Mouse (Mus musculus) cortical plate, adult 2 months (tissue): ENCODE measurements around the gene Dchs1. TPM values are rescaled to one million over a fixed set of nuclear protein-coding genes. Genes with fewer than 3 reads are reported as not detected.
"Not testable (repeated sequence)": the region's sequence is repeated elsewhere in the genome, so short reads cannot be mapped to it uniquely, and the experiment has no call there.

Experiments used
- H3K27ac ChIP-seq: fragments of 200-500 bp; 2 replicates; pipeline ENCODE4 v1.5.1; 2012; ENCODE audit warnings: low read length, control low read depth, inconsistent platforms; ENCODE audit not compliant: insufficient read depth
- H3K4me1 ChIP-seq: fragments of 200-500 bp; 2 replicates; pipeline ENCODE4 v1.6.1; 2011; ENCODE audit warnings: low read length; ENCODE audit not compliant: control insufficient read depth, insufficient read depth
- H3K4me3 ChIP-seq: fragments of 200-500 bp; 2 replicates; pipeline ENCODE4 v1.5.1; 2011; ENCODE audit warnings: mild to moderate bottlenecking, low read length, control low read depth; ENCODE audit not compliant: insufficient read depth
- CTCF ChIP-seq: fragments of 200-500 bp; IDR thresholded peaks from 2 replicates; pipeline ENCODE4 v1.5.1; 2011; ENCODE audit warnings: mild to moderate bottlenecking, control low read depth, low read length; ENCODE audit not compliant: insufficient read depth; ENCODE audit errors: extremely low read depth
- POLR2A ChIP-seq: fragments of 200-500 bp; IDR thresholded peaks from 2 replicates; pipeline ENCODE4 v1.6.1; 2011; ENCODE audit warnings: mild to moderate bottlenecking, low read length, control low read depth; ENCODE audit not compliant: insufficient read depth; ENCODE audit errors: extremely low read depth
- polyA plus RNA-seq: library from polyadenylated mRNA; depleted of rRNA; stranded (reverse); fragments of >200 nt; gene quantifications from 2 replicates; pipeline ENCODE4 v1.2.3, GENCODE M21; 2012

The Dchs1 gene
- polyA plus RNA-seq, 1 experiment, result 4.2 TPM

- Histone ChIP-seq H3K4me3 (no peak overlapping the region), H3K4me1 (peaks cover 3% of the 10 kb centered on the region; the same call in 1 of the 2 replicates), H3K27ac (no peak overlapping the region)
- TF ChIP-seq POLR2A (no peak), CTCF (no peak)
Observed at GRCm38 (mm10) chr7:105747776-105748175, 39.7 kb downstream of the Dchs1 start.

- Histone ChIP-seq H3K27ac (0 out of 2 replicates have a peak within 1 kb of the TSS, but pooled peaks have one; percentile 17), H3K4me3 (peak within 1 kb of the TSS; percentile 84), H3K4me1 (no peaks in the 10 kb centered on the region)
- TF ChIP-seq POLR2A, result peak; percentile 80
- TF ChIP-seq CTCF, result no peak
Observed at GRCm38 (mm10) chr7:105743926-105744590, 43.4 kb downstream of the Dchs1 start, which contains the start of gene Taf10. TSS of gene Taf10 (minus strand) at chr7:105744361.

GRCm38 (mm10) chr7:105743246-105743925 is 44.1 kb downstream of the Dchs1 start:
- not testable (repeated sequence) for H3K4me1 ChIP-seq
- H3K27ac ChIP-seq, result 0 out of 2 replicates have a peak overlapping the region, but pooled peaks have one; percentile 17
- peak overlapping the region; percentile 84 for H3K4me3 ChIP-seq

- peak overlapping the region; percentile 84; the same call in 1 of the 2 replicates for H3K4me3 ChIP-seq
- not testable (repeated sequence) for H3K27ac ChIP-seq
Observed at GRCm38 (mm10) chr7:105742539-105743215, 44.8 kb downstream of the Dchs1 start.

GRCm38 (mm10) chr7:105741978-105742377 is 45.5 kb downstream of the Dchs1 start:
- no peak for TF ChIP-seq CTCF
- TF ChIP-seq POLR2A, result no peak
- no peak overlapping the region for H3K27ac ChIP-seq
- H3K4me1 ChIP-seq, result no peaks in the 10 kb centered on the region

More at GRCm38 (mm10) chr7:105742539-105743215, 44.8 kb downstream of the Dchs1 start:
- H3K4me1 ChIP-seq, result not testable (repeated sequence)

GRCm38 (mm10) chr7:105740851-105741250 is 46.6 kb downstream of the Dchs1 start:
- Histone ChIP-seq H3K27ac (no peak overlapping the region), H3K4me1 (no peaks in the 10 kb centered on the region), H3K4me3 (no peak overlapping the region)
- no peak for TF ChIP-seq POLR2A
- TF ChIP-seq CTCF, result no peak

More at GRCm38 (mm10) chr7:105741978-105742377, 45.5 kb downstream of the Dchs1 start:
- no peak overlapping the region for H3K4me3 ChIP-seq

- TF ChIP-seq POLR2A (0 out of 2 replicates have a peak, but pooled peaks have one; percentile 8), CTCF (no peak)
- H3K4me3 ChIP-seq, result no peak overlapping the region
- H3K27ac ChIP-seq, result no peak overlapping the region
- no peaks in the 10 kb centered on the region for H3K4me1 ChIP-seq
Observed at GRCm38 (mm10) chr7:105740089-105740795, 47.2 kb downstream of the Dchs1 start.

DNA sequence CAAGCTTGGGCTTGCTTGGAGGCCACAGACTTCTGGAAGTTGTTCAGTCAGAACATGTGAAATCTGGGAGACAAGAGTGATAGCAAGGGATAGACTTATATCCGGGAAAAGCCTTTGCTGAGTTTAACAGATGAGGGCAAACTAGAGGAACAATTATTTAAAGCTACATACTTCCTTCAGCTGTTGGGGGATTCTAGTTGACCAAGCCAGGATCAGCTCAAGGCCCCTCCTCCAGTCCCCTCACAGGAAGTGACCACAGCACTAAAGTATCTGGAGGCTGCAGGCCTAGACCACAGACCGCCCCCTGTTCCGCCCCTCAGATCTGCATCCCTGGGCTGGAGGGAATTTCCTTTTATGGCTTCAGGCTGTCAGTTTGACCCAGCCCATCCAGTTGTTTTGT is 48.5 kb downstream of the Dchs1 start:
- Histone ChIP-seq H3K4me3 (no peak overlapping the region), H3K4me1 (no peaks in the 10 kb centered on the region), H3K27ac (peak overlapping the region; percentile 88)
- TF ChIP-seq POLR2A (no peak), CTCF (no peak)

- TF ChIP-seq CTCF (no peak), POLR2A (no peak)
Observed at GRCm38 (mm10) chr7:105738286-105738685, 49.2 kb downstream of the Dchs1 start.

GRCm38 (mm10) chr7:105737648-105738047 is 49.8 kb downstream of the Dchs1 start:
- no peak overlapping the region for H3K27ac ChIP-seq
- peak overlapping the region; percentile 94; the same call in 1 of the 2 replicates for H3K4me3 ChIP-seq
- no peaks in the 10 kb centered on the region for H3K4me1 ChIP-seq
- TF ChIP-seq POLR2A, result no peak

More at GRCm38 (mm10) chr7:105738286-105738685, 49.2 kb downstream of the Dchs1 start:
- no peak overlapping the region for H3K4me3 ChIP-seq
- H3K27ac ChIP-seq, result no peak overlapping the region
- no peaks in the 10 kb centered on the region for H3K4me1 ChIP-seq
